Mouse (Mus musculus) CH12.LX (cell line): Measurements from ENCODE around the gene Osbpl11.

Experiments
- BHLHE40 ChIP-seq: IDR thresholded peaks from 2 replicates; pipeline ENCODE4 v1.6.1; 2011; ENCODE audit warnings: mild to moderate bottlenecking, low read depth, low read length, improper control_type of control experiment
- EP300 ChIP-seq: IDR thresholded peaks from 2 replicates; pipeline ENCODE4 v1.6.1; 2011; ENCODE audit warnings: low read length, improper control_type of control experiment
- ETS1 ChIP-seq: conservative IDR thresholded peaks from 2 replicates; pipeline ENCODE4 v1.6.1; 2012; ENCODE audit warnings: low read depth, mild to moderate bottlenecking, inconsistent platforms, low read length, improper control_type of control experiment, moderate library complexity
- MXI1 ChIP-seq: IDR thresholded peaks from 2 replicates; pipeline ENCODE4 v1.6.1; 2011; ENCODE audit warnings: mild to moderate bottlenecking, low read depth, low read length, improper control_type of control experiment
- MYC ChIP-seq: IDR thresholded peaks from 2 replicates; pipeline ENCODE4 v1.6.1; 2011; ENCODE audit warnings: low read depth, mild to moderate bottlenecking, improper control_type of control experiment, low read length
- POLR2A ChIP-seq: IDR thresholded peaks from 2 replicates; pipeline ENCODE4 v1.6.1; 2011; ENCODE audit warnings: low read depth, mild to moderate bottlenecking, improper control_type of control experiment, low read length
- TBP ChIP-seq: conservative IDR thresholded peaks from 2 replicates; pipeline ENCODE4 v1.6.1; 2011; ENCODE audit warnings: low read depth, low read length, improper control_type of control experiment

GRCm38 (mm10) chr16:33196578-33196977 lies 11.7 kb downstream of the Osbpl11 start:
- TF ChIP-seq TBP (no peak), ETS1 (no peak), EP300 (no peak), POLR2A (no peak), BHLHE40 (no peak), MXI1 (no peak), MYC (no peak)
